Mouse (Mus musculus) ES-E14 (cell line): ENCODE measurements at regions not wholly inside any gene's neighbourhood (a gene's known extent, or its start where the extent isn't known, plus 50 kb on each side); places are given as distances from the start of the nearest gene placed in this dataset.

Experiments used
- DNase-seq: peaks from one replicate; pipeline ENCODE4 v3.0.0-alpha.2; 2013; ENCODE audit warnings: low read depth, low spot score
- H3K27ac ChIP-seq: 2 replicates; pipeline ENCODE4 v1.5.1; 2012; ENCODE audit warnings: low read depth, mild to moderate bottlenecking, low read length, moderate library complexity, mixed read lengths; ENCODE audit not compliant: poor library complexity, insufficient read depth, severe bottlenecking
- H3K36me3 ChIP-seq: 2 replicates; pipeline ENCODE4 v1.6.1; 2012; ENCODE audit warnings: mild to moderate bottlenecking, low read length, moderate library complexity, mixed read lengths; ENCODE audit not compliant: control insufficient read depth, poor library complexity, insufficient read depth, severe bottlenecking
- H3K4me1 ChIP-seq, 2 experiments: fragments of 150-350 bp in 1 of 2; sonication (generic) in 1 of 2; 2 replicates each; pipeline ENCODE4 v1.6.1; 2012; ENCODE audit warnings: low read length in 2 of 2, mild to moderate bottlenecking in 1 of 2, mixed read lengths in 1 of 2; ENCODE audit not compliant: control insufficient read depth in 2 of 2, insufficient read depth in 2 of 2, poor library complexity in 1 of 2
- H3K4me3 ChIP-seq, 2 experiments: fragments of 150-350 bp in 1 of 2; sonication (generic) in 1 of 2; 2 replicates each; pipeline ENCODE4 v1.5.1; 2012; ENCODE audit warnings: low read length in 2 of 2, low read depth in 1 of 2, mild to moderate bottlenecking in 1 of 2, mixed read lengths in 1 of 2; ENCODE audit not compliant: insufficient read depth in 1 of 2, poor library complexity in 1 of 2, severe bottlenecking in 1 of 2
- H3K9ac ChIP-seq: 2 replicates; pipeline ENCODE4 v1.6.1; 2012; ENCODE audit warnings: low read depth, mild to moderate bottlenecking, low read length, mixed read lengths; ENCODE audit not compliant: poor library complexity, insufficient read depth, severe bottlenecking
- H3K9me3 ChIP-seq: fragments of 150-350 bp; sonication (generic); 2 replicates; pipeline ENCODE4 v1.6.1; 2012; ENCODE audit warnings: low read depth, mild to moderate bottlenecking, low read length; ENCODE audit not compliant: control insufficient read depth, insufficient read depth
- CHD2 ChIP-seq: IDR thresholded peaks from 2 replicates; pipeline ENCODE4 v1.6.1; 2014; ENCODE audit warnings: mild to moderate bottlenecking, low read depth, low read length, inconsistent platforms
- HCFC1 ChIP-seq: IDR thresholded peaks from 2 replicates; pipeline ENCODE4 v1.6.1; 2012; ENCODE audit warnings: low read length, inconsistent platforms, borderline replicate concordance; ENCODE audit not compliant: insufficient read depth
- MAFK ChIP-seq: IDR thresholded peaks from 2 replicates; pipeline ENCODE4 v1.6.1; 2014; ENCODE audit warnings: mild to moderate bottlenecking, low read depth, low read length, inconsistent platforms; ENCODE audit not compliant: insufficient read depth
- ZC3H11A ChIP-seq: IDR thresholded peaks from 2 replicates; pipeline ENCODE4 v1.6.1; 2012; ENCODE audit warnings: low read depth, mild to moderate bottlenecking, inconsistent platforms, low read length, borderline replicate concordance
- ZNF384 ChIP-seq: IDR thresholded peaks from 2 replicates; pipeline ENCODE4 v1.6.1; 2012; ENCODE audit warnings: low read depth, low read length, inconsistent platforms
- in situ Hi-C, 2 experiments: fragments of 600-800 bp; cut with MboI; formaldehyde crosslinking; loops; one replicate each; pipeline ENCODE4 v1.15.1; 2025; ENCODE audit warnings: low sequenced_read_pairs in 2 of 2, inconsistent platforms in 1 of 2; ENCODE audit not compliant: unreplicated experiment in 2 of 2

DNA sequence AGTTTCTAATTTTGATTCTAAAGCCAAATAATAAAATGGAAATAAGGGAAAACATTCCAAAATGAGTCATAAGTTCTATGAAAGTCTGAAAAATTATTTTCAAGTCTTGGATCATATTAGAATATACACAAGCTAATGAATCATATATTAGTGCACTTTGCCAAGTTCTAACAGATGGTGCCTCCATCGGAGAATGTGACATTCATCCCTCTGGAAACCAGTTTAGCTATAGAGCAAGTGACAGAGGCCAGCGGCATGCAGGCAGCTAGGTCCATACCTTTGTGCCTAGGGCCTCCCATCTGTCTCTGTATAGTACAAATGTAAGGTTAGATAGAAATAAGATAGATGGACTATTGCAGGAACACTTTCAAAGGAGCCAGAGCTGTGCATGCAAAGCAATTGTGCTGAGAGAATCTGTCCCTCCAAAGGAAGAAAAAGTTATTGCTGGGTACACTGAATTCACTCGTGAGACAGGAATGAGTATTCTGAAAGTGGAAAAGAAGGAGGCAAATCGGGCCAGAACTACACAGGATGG, 167.9 kb downstream of the Otor start:
- in situ Hi-C loops, result no loop called here
- Histone ChIP-seq H3K9me3 (no peaks in the 10 kb centered on the region), H3K9ac (no peak overlapping the region), H3K4me1 (no peaks in the 10 kb centered on the region), H3K4me3 (no peak overlapping the region), H3K36me3 (no peaks in the 10 kb centered on the region), H3K27ac (no peak overlapping the region)
- TF ChIP-seq ZC3H11A (no peak), ZNF384 (no peak), CHD2 (no peak), MAFK (no peak), HCFC1 (no peak)
- DNase-seq, result no peak

DNA sequence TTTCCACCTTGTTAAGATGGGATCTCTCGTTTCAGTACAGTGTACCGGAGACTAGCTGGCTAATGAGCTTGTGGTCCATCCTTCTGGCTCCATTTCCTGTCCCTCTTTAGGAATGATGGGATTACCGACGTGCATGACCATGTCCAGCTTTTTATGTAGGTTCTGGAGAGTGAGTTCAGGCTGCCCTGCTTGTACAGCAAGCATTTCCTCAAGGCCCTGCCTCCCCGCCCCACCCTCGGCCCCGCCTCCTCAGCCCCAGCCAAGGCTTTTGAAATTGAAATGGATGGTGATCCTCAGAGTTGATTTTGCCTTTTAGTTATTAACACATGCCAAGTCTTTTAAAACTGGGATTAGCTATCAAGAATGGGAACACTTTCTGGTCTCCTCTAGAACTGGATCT, 190.8 kb downstream of the Otor start:
- no peak overlapping the region for H3K4me3 ChIP-seq
- no peaks in the 10 kb centered on the region; a peak in 1 of 4 replicates for H3K4me1 ChIP-seq
- in situ Hi-C loops, result no loop called here
- TF ChIP-seq ZNF384 (no peak), ZC3H11A (no peak), CHD2 (no peak), HCFC1 (no peak), MAFK (no peak)
- H3K27ac ChIP-seq, result no peak overlapping the region
- no peak for DNase-seq
- no peaks in the 10 kb centered on the region for H3K36me3 ChIP-seq
- H3K9me3 ChIP-seq, result no peaks in the 10 kb centered on the region
- H3K9ac ChIP-seq, result no peak overlapping the region

DNA sequence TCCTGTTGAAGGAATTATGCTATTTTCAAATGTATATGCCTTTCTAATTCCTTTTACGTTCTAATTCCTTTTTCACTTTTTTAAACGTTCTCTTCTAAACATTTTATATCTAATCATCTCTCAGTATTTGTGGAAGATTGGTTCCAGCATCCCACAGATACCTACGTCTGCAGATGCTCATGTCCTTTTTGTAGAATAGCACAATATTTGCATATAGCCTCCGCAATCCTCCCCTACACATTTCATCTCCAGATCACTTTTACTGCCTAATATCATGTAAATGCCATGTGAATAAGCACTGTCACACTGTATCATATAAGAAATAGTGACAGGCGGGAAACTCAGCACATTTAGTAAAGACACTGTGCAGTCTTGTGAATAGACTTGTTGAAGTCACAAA, 192.6 kb downstream of the Otor start:
- Histone ChIP-seq H3K9ac (no peak overlapping the region), H3K4me1 (no peaks in the 10 kb centered on the region; a peak in 1 of 4 replicates), H3K4me3 (no peak overlapping the region), H3K9me3 (no peaks in the 10 kb centered on the region), H3K36me3 (no peaks in the 10 kb centered on the region), H3K27ac (no peak overlapping the region)
- TF ChIP-seq ZNF384 (no peak), HCFC1 (no peak), ZC3H11A (no peak), CHD2 (no peak), MAFK (no peak)
- in situ Hi-C loops, result no loop called here
- DNase-seq, result no peak

DNA sequence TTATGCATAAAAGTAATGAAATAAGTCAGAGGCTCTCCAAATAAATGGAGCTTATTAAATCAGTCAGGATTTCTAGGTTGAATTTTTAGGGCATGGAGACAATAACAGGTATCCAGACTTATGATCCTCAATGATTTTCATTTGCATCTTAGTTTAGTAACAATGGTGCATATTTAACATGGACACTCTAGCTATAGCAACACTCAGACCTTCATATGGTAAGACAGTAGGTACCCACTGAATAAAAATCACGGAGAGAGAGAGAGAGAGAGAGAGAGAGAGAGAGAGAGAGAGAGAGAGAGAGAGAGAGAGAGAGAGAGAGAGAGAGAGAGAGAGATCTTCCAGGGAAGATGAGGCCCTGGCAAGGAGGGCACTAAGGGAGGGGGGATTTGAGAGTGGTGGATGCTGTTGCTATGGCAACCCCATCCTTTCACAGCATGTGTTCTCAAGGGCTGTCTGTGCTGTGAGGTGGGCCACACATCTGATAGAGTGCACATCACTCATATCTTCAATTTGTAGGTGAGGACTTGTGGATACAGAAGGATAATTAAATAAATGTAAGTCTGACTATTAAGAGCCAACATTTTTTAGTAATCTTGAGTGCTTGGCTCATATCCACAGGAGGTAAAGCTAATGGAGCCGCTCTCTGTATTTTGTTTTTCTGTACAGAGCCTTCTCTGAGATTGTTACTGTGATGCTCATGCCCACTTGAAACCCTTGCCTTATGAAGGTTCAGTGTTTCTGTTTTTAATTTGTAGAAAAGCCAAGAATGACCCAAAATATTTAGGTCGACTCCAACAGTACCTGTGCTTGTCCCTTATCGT, 227.7 kb downstream of the Otor start:
- H3K9ac ChIP-seq, result no peak overlapping the region
- no peaks in the 10 kb centered on the region for H3K4me1 ChIP-seq
- TF ChIP-seq ZNF384, result no peak
- no peak for TF ChIP-seq MAFK
- TF ChIP-seq ZC3H11A, result no peak
- no peak for TF ChIP-seq CHD2
- TF ChIP-seq HCFC1, result no peak
- in situ Hi-C loops, result no loop called here
- no peaks in the 10 kb centered on the region for H3K36me3 ChIP-seq
- no peak overlapping the region for H3K27ac ChIP-seq
- no peaks in the 10 kb centered on the region for H3K9me3 ChIP-seq
- H3K4me3 ChIP-seq, result no peak overlapping the region
- no peak for DNase-seq

DNA sequence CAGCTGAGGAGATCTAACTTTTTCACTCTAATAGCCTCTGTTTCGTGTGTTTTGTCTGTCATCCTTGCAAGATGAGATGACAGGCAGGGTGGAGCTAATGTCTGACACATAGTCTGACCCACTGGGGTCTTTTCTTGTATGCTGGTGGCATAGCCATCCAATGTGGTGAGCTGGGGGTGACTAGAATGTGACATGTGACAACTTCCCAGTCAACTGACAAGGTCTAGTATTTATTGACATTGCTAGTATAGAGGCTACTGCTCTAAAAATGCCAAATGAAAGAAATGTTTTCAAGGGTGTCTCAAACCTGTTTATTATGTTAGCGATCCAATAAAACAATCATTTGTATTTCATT, 228.3 kb downstream of the Otor start:
- no peak for TF ChIP-seq HCFC1
- no peak for TF ChIP-seq ZNF384
- no peak for TF ChIP-seq CHD2
- TF ChIP-seq MAFK, result no peak
- TF ChIP-seq ZC3H11A, result no peak
- H3K9me3 ChIP-seq, result no peaks in the 10 kb centered on the region
- H3K4me3 ChIP-seq, result no peak overlapping the region
- no peak for DNase-seq
- no peak overlapping the region for H3K27ac ChIP-seq
- H3K4me1 ChIP-seq, result no peaks in the 10 kb centered on the region
- H3K36me3 ChIP-seq, result no peaks in the 10 kb centered on the region
- no peak overlapping the region for H3K9ac ChIP-seq
- in situ Hi-C loops, result no loop called here
